Mouse (Mus musculus): Measurements from ENCODE around the gene Sgpl1. TPM values are rescaled to one million over a fixed set of nuclear protein-coding genes. Genes with fewer than 3 reads are reported as not detected.

Gene Sgpl1
- polyA plus RNA-seq, 1 experiment from 2014 or later: 23.4 TPM

DNA sequence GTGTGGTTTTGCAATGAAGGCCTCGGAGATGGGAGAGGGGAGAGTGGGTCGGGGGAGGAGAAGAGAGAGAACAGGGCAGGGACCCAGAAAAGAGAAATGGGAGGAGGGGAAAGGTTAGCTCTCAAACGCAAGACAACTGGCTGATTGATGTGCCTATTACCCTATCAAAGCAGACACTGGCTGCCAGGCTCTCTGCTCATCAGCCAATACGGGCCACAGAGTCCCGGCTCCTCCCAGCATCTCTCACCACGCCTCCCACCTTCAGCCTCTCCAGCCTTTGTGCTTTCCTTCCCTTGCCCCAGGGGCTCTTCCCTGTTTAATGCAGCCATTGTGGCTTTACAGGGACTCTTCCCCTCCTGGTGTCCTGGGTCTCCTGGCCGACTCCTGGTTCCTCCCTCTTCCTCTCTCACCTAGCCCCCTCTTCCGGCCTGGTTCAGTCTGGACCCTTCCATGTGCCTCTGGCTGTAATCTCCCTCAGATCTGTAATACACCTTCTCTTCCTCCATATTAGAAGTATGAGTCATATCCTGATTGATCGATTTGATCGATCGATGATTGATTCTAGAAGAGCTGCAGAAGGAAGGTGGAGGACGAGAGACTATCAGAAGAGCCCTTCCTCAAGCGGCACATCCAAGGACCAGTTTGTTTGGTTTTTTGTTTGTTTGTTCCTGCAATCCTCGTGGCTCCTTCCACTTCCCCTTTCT, 67.1 kb downstream of the Sgpl1 start:
- H3K4me3 ChIP-seq: peak overlapping the region; percentile 19; the same call in 1 of the 2 replicates
- 37% methylated on average over 14 of the region's 14 CpGs for WGBS

DNA sequence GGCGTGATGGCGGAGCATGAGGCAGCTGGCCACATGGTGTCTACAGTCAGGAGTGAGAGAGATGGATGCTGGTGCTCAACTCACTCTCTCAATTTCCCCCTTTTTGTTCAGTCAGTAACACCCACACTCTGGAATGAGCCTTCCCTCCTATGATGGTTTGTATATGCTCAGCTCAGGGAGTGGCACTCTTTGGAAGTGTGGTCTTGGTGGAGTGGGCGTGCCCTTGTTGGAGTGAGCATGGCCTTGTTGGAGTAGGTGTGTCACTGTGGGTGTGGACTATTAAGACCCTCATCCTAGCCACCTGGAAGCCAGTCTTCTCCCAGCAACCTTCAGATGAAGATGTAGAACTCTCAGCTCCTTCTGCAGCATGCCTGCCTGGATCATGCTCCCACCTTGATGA, 71.9 kb downstream of the Sgpl1 start:
- no peak for ATAC-seq (replicated peaks; ENCODE audit: insufficient number of reproducible peaks, insufficient read depth, low FRiP score, low read depth)
- no peak overlapping the region for H3K27ac ChIP-seq
- no peaks in the 10 kb centered on the region for H3K9me3 ChIP-seq (replicated peaks)
- 88% methylated on average over 3 of the region's 3 CpGs for WGBS
- H3K4me2 ChIP-seq: no peak overlapping the region
- H3K4me3 ChIP-seq: no peak overlapping the region
- peaks cover 7% of the 10 kb centered on the region for H3K4me1 ChIP-seq (replicated peaks)
- no peak overlapping the region for H3K9ac ChIP-seq
- no peaks in the 10 kb centered on the region for H3K27me3 ChIP-seq
- H3K36me3 ChIP-seq: no peaks in the 10 kb centered on the region

More for the DNA sequence above, 67.1 kb downstream of the Sgpl1 start:
- H3K9me3 ChIP-seq (replicated peaks): no peaks in the 10 kb centered on the region
- ATAC-seq (replicated peaks; ENCODE audit: insufficient number of reproducible peaks, insufficient read depth, low FRiP score, low read depth): peak; percentile 76; the same call in 1 of the 2 replicates
- H3K4me1 ChIP-seq (replicated peaks): peaks cover 12% of the 10 kb centered on the region
- no peak overlapping the region for H3K27ac ChIP-seq
- peak overlapping the region; percentile 54 for H3K4me2 ChIP-seq
- no peaks in the 10 kb centered on the region for H3K27me3 ChIP-seq
- H3K9ac ChIP-seq: no peak overlapping the region
- H3K36me3 ChIP-seq: no peaks in the 10 kb centered on the region

DNA sequence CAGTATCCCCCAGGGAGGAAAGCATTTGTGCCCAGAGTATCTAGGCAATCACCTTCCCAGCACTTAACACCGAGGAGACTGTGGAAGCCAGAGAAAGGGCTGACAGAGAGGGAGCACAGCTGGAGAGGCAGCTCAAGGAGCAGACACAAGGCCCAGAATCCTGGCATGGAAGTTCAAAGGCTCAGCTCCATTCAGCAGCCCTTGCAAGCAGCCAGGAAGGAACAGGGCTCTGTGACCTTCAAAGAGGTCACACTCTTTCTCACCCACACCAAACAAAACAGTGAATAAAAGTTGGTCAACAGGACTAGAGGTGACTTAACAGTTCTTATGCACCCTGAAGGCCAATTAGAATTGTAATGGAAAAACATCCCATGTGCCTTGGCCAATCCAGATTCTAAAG, 72.9 kb downstream of the Sgpl1 start:
- Histone ChIP-seq H3K9ac (no peak overlapping the region), H3K4me2 (no peak overlapping the region), H3K4me1 (replicated peaks) (peaks cover under 1% of the 10 kb centered on the region; the same call in 1 of the 2 replicates), H3K27ac (no peak overlapping the region), H3K36me3 (no peaks in the 10 kb centered on the region), H3K27me3 (no peaks in the 10 kb centered on the region), H3K9me3 (replicated peaks) (no peaks in the 10 kb centered on the region), H3K4me3 (no peak overlapping the region)
- 3% methylated on average over 1 of the region's 1 CpGs for WGBS
- ATAC-seq (replicated peaks; ENCODE audit: insufficient number of reproducible peaks, insufficient read depth, low FRiP score, low read depth): no peak

DNA sequence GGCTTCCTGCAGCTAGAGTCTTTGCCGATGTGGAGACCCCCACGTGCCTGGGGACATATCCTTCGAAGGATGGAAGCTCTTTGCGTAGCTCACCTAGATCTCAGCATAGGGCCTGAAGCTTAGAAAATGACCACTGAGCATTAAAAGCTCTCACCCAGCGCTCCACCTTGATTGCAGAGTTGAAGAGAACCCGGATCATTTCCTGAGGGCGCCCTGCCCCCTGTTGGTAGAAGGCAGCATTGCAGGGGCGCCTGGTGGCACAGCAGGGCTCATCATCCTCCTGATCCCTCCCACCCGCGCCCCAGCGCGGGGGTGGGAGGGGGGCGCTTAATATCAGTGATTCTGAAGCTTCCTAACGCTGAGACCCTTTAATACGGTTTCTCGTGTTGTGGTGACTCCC, 75.2 kb downstream of the Sgpl1 start:
- no peak for ATAC-seq (replicated peaks; ENCODE audit: insufficient number of reproducible peaks, insufficient read depth, low FRiP score, low read depth)
- Histone ChIP-seq H3K4me3 (no peak overlapping the region), H3K9ac (no peak overlapping the region), H3K27ac (no peak overlapping the region), H3K4me1 (replicated peaks) (peaks cover 16% of the 10 kb centered on the region), H3K27me3 (no peaks in the 10 kb centered on the region), H3K36me3 (no peaks in the 10 kb centered on the region), H3K4me2 (no peak overlapping the region), H3K9me3 (replicated peaks) (no peaks in the 10 kb centered on the region)
- 14% methylated on average over 16 of the region's 16 CpGs for WGBS

DNA sequence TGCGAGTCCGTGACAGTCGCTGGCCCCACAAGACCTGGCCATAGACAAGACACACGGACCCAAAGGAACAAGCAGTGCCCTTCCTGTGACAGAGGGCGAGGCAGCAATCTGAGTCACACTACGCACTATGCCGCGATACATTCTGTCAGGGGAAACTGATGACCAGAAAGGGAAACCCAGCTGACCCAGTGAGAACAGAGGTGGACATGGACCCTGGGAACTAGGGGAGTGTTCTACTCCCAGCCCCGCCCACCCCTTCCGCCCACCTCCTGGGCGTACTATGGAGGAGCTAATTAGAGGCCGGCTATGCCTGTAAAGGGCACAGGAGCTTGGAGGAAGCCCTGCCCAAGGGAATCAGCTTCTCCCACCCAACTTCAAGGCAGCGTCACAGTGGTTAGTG, 78.3 kb downstream of the Sgpl1 start:
- no peaks in the 10 kb centered on the region for H3K9me3 ChIP-seq (replicated peaks)
- 11% methylated on average over 13 of the region's 13 CpGs for WGBS
- peak overlapping the region; percentile 45 for H3K4me2 ChIP-seq
- H3K9ac ChIP-seq: 0 out of 2 replicates have a peak overlapping the region, but pooled peaks have one; percentile 14
- no peak overlapping the region for H3K4me3 ChIP-seq
- peak overlapping the region; percentile 83 for H3K27ac ChIP-seq
- no peaks in the 10 kb centered on the region for H3K36me3 ChIP-seq
- ATAC-seq (replicated peaks; ENCODE audit: insufficient number of reproducible peaks, insufficient read depth, low FRiP score, low read depth): no peak
- H3K27me3 ChIP-seq: no peaks in the 10 kb centered on the region
- peaks cover 34% of the 10 kb centered on the region for H3K4me1 ChIP-seq (replicated peaks)

DNA sequence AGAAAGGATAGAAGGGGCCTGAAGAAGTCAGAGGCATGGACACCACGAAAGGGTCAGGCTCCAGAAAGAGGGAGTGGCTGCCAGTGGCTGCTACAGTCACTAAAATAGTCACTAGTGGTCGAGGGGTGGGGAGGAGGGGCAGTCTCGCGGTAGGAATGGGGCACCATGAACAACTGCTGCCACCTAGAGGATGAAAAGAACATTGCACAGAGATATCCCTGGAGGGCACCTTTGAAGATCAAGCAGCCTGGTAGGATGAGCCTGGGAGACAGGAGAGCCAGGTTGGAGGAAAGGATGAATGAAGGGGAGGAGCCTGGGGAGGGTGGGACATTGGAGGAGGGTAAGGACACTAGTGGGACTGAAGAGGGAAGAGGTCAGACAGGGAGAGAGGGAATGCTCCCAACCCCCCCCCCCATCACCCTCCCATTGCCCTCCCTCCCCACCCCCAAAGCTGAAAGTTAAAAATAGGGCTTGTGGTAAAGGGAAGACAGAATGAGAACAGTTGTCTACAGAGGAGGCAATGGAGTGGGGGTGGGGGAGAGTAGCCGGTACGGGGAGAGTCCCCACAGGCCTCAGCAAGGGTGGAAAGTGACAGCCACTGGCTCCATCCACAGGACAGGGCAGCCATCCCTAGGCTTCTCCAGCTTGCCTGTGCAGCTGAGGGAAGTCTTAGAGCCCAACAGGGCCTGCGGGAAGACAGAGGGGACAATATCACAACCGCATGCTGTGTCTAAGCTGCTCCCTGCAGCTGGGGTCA, 78.9 kb downstream of the Sgpl1 start:
- Histone ChIP-seq H3K4me3 (no peak overlapping the region), H3K9me3 (replicated peaks) (no peaks in the 10 kb centered on the region), H3K4me2 (peak overlapping the region; percentile 45), H3K27me3 (no peaks in the 10 kb centered on the region), H3K27ac (peak overlapping the region; percentile 83), H3K36me3 (no peaks in the 10 kb centered on the region), H3K4me1 (replicated peaks) (peaks cover 34% of the 10 kb centered on the region), H3K9ac (0 out of 2 replicates have a peak overlapping the region, but pooled peaks have one; percentile 14)
- WGBS: 4% methylated on average over 8 of the region's 8 CpGs
- ATAC-seq (replicated peaks; ENCODE audit: insufficient number of reproducible peaks, insufficient read depth, low FRiP score, low read depth): peak; percentile 64

DNA sequence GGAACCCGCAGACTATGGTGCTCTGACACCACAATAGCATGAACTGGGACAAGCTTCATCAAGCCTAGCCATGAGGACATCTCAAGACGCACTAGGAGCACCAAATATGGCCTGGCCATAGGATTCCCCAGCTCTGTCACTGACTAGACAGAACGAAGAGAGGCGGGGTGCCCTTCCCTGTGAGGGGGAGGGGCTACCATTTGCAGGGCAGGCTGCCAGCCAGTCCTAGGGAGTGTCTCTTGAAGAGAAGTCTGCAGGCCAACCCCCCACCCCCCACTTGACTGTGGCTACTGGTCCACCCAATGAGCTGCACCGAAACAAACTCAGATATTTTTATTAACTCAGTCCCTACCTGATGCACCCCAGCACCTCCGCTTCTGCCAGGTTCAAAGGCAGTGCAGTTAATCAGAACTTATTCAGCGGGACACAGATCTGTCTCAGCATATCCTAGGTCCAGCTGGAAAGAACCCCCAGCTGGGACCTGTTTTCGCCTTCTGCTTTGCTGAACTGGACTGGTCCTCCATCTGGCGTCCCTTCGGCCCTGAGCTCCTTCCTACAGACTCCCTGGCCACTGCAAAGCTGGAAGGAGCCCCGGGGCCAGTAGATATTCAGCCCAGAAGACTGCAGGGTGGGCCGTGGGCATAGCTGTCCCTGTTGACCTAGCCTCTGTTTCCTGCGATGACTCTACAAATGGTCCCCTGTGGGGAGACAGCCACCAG, 82.1 kb downstream of the Sgpl1 start:
- no peak overlapping the region for H3K4me3 ChIP-seq
- H3K27ac ChIP-seq: no peak overlapping the region
- ATAC-seq (replicated peaks; ENCODE audit: insufficient number of reproducible peaks, insufficient read depth, low FRiP score, low read depth): 0 out of 2 replicates have a peak, but pooled peaks have one; percentile 45

DNA sequence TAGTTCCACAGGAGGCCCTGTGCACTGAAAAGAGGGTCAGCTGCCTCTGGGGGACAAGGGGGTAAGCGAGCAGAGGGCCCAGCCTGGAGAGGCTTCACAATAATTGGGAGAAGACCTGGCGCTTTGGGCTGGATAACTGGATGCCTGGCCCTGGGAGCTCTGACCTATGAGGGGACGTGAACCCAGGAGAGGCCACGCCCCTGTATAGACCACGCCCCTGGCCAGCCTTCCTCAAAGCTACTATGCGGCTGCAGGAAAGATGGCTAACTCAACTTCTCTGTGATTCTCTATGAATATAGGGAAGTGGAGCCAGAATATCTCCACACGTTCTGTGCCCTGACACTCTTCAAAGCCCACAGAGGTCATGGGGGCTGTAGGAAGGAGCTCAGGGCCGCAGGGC, 82.9 kb downstream of the Sgpl1 start:
- H3K36me3 ChIP-seq: no peaks in the 10 kb centered on the region
- no peak overlapping the region for H3K4me2 ChIP-seq
- no peaks in the 10 kb centered on the region for H3K9me3 ChIP-seq (replicated peaks)
- H3K27ac ChIP-seq: no peak overlapping the region
- H3K4me3 ChIP-seq: no peak overlapping the region
- WGBS: 31% methylated on average over 8 of the region's 8 CpGs
- no peak for ATAC-seq (replicated peaks; ENCODE audit: insufficient number of reproducible peaks, insufficient read depth, low FRiP score, low read depth)
- peaks cover 39% of the 10 kb centered on the region for H3K4me1 ChIP-seq (replicated peaks)
- H3K9ac ChIP-seq: no peak overlapping the region
- H3K27me3 ChIP-seq: no peaks in the 10 kb centered on the region

More for the DNA sequence above, 82.1 kb downstream of the Sgpl1 start:
- Histone ChIP-seq H3K27me3 (no peaks in the 10 kb centered on the region), H3K9me3 (replicated peaks) (no peaks in the 10 kb centered on the region), H3K36me3 (no peaks in the 10 kb centered on the region), H3K4me2 (no peak overlapping the region), H3K9ac (no peak overlapping the region), H3K4me1 (replicated peaks) (peaks cover 34% of the 10 kb centered on the region)
- WGBS: 44% methylated on average over 13 of the region's 13 CpGs

DNA sequence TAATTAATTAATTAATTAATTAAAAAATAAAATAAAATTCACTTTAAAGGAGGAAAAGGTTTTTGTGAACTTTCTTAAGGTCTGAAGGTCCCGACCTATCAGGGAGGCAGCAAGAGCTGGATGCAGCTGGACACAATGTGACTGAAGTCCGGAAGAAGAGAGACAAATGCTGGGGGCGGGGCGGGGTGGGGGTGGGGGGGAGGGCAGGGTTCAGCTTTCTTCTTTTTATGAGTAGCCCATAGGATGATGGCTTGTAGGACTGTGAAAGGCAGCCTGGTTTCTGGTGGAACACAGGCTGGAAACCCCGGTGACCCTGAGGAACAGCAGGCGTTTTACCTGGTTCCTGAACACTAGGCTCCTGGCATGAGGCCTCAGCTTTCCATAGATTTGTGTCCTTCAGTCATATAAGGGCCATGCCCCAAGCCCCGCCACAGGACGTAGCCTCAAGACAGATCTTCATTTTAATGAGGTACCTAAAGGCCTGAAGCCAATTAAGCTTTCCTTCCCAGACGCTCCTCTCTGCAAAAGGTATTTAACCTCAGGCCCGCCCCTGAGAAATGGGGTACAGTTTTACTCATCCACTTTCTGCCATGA, 84.1 kb downstream of the Sgpl1 start:
- Histone ChIP-seq H3K4me2 (no peak overlapping the region), H3K9me3 (replicated peaks) (no peaks in the 10 kb centered on the region), H3K4me1 (replicated peaks) (peaks cover 34% of the 10 kb centered on the region), H3K9ac (no peak overlapping the region), H3K36me3 (no peaks in the 10 kb centered on the region), H3K27ac (no peak overlapping the region), H3K27me3 (no peaks in the 10 kb centered on the region), H3K4me3 (no peak overlapping the region)
- WGBS: 90% methylated on average over 10 of the region's 10 CpGs
- no peak for ATAC-seq (replicated peaks; ENCODE audit: insufficient number of reproducible peaks, insufficient read depth, low FRiP score, low read depth)

DNA sequence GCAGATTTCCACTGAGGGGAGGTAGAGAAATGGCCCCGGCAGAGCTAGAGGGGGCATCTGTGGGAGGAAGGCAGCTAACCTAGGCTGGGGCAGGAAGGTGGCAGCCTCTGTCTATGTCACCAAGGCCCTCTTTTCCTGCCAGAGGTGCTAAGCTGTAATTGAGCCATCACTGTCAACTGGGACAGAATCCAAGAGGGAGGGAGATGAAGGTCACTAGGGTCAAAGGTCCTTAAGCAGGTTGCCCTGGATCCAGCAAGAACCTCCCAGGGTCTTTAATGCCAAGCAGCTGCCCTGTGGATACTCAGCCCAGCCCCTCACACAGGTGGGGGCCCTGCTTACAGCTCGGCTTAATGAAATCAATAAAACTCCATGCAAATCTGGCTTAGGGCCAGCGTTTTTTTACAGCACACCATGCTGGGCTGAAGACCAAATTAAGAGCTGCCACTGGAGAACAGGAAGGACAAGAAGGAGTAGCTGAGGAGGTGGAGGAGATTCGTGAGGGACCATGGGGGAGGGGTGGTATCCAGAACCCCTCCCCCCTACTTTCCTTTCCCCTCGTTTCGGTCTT, 87.9 kb downstream of the Sgpl1 start:
- ATAC-seq (replicated peaks; ENCODE audit: insufficient number of reproducible peaks, insufficient read depth, low FRiP score, low read depth): no peak
- Histone ChIP-seq H3K4me3 (no peak overlapping the region), H3K27me3 (no peaks in the 10 kb centered on the region), H3K9me3 (replicated peaks) (no peaks in the 10 kb centered on the region; the same call in 1 of the 2 replicates), H3K27ac (peak overlapping the region; percentile 57), H3K4me1 (replicated peaks) (peaks cover 11% of the 10 kb centered on the region), H3K9ac (no peak overlapping the region), H3K36me3 (no peaks in the 10 kb centered on the region), H3K4me2 (no peak overlapping the region)
- 25% methylated on average over 6 of the region's 6 CpGs for WGBS

All from heart, embryonic 15.5 days (tissue).